Mouse (Mus musculus) spleen, postnatal 0 days (tissue): ENCODE data around the gene Lrrc49. TPM values are rescaled to one million over a fixed set of nuclear protein-coding genes. Genes with fewer than 3 reads are reported as not detected.

Experiments
- polyA plus RNA-seq: library from polyadenylated mRNA; unstranded; fragments of >200 nt; fragmentation: Nextera tagmentation; extraction: Ambion mirVana; gene quantifications from 2 replicates; pipeline ENCODE4 v1.2.1, GENCODE M21; 2015

Gene Lrrc49
- 1.9 and 3.2 TPM in 2 replicates for polyA plus RNA-seq

DNA sequence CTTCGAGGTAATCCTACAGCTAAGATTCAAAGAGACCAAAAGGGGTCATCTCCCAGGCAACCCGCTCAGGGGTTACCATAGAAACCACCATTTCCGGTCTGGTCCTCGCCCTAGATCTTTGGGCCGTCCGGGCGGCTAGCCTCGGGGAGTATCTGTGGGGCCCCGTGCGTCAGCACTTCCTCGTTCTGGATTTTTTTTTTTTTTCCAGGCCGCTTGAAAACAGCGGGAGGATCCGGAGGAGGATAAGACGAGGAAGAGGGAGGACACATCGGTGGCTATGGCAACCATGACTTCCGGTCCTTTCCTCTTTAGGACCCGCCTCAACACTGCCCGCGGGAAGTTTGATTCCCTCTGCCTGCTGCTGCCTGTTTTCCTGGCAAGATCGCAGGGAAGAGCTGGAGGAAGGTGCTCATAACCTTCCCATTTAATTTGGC is at the start of gene Lrrc49:
Gene Lrrc49, minus strand, starts transcription at position 268 of the 434 bp plus-strand sequence.

DNA sequence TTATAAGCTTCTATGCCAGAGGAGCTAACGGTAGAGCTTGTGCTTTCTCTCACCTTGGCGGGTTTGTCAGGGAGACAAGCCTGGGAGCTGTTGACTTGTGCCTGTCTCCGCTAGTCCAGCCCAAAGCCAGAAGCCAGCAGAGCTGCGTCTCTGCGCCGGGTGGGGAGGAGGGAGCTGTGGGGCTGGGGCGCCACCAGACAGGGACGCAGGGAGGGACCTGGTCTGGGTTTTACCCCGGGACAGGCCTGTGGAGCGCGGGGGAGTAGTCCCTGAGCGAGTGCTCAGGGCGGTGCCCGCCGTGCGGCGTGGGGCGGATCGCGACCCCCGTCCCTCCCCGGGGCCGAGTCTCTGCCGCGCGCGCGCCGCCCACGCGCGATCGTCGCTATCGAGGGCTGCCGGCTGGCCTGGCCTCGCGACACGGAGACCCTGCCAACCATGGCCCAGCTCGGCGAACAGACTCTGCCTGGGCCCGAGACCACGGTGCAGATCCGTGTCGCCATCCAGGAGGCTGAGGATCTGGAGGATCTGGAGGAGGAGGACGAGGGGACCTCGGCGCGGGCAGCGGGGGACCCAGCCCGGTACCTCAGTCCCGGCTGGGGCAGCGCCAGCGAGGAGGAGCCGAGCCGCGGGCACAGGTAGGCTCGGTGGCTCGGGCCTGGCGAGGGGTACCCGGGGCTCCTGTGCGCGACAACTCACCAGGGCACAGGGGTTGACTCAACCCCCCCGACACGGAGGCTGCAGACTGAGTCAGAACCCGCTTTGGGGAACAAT is 25.0 kb upstream of the Lrrc49 start, which contains the start of gene Larp6:
Gene Larp6, plus strand, starts transcription at position 219 of the 771 bp plus-strand sequence.

DNA sequence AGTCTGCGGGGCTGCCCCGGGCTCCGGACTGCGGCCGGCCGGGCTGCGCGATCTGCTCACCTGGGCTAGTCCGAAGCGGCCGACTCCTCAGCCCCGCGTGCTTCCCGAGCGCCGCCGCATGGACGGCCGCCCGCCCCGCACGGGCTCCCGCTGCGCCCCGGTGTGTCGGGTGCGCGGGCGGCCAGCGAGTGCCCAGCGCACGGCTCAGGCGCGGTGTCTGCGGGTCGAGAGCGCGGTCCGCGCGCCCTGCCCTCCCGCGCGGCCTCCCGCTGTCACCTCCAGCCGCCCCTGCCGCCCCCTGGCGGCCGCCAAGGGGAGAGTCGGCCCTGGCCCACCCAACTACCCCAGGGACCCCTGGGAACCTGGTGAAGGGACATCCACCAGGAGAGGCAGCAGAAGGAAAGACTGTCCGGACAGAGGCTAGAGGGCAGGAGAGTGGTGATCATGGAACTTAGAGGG is 166.1 kb downstream of the Lrrc49 start, which contains the start of gene Thsd4:
Gene Thsd4, minus strand, starts transcription at position 241 of the 459 bp plus-strand sequence.

Other genes with a start within 250 kb of the Lrrc49 start
- 1.9 and 3.2 TPM in 2 replicates for gene Thsd4, start 166.1 kb downstream of the Lrrc49 start, polyA plus RNA-seq
- gene Larp6, start 24.8 kb upstream of the Lrrc49 start, polyA plus RNA-seq, result 0.65 and 1.3 TPM in 2 replicates
- gene Uaca, start 106.4 kb upstream of the Lrrc49 start, polyA plus RNA-seq, result 3.4 and 4.5 TPM in 2 replicates